Mouse (Mus musculus): ENCODE measurements around the gene Slc27a3.

GRCm38 (mm10) chr3:90392661-90393060 is 2.9 kb upstream of the Slc27a3 start:
- no peak for TF ChIP-seq CTCF (IDR thresholded peaks at IDR 0.05)
- TF ChIP-seq EP300 (IDR thresholded peaks at IDR 0.05) = no peak

Data from lung, postnatal 0 days (tissue).